Mouse (Mus musculus): ENCODE data around the gene Sh3gl1.
A peak's percentile ranks its signal among the peaks of the same experiment; 100 is the strongest.

DNA sequence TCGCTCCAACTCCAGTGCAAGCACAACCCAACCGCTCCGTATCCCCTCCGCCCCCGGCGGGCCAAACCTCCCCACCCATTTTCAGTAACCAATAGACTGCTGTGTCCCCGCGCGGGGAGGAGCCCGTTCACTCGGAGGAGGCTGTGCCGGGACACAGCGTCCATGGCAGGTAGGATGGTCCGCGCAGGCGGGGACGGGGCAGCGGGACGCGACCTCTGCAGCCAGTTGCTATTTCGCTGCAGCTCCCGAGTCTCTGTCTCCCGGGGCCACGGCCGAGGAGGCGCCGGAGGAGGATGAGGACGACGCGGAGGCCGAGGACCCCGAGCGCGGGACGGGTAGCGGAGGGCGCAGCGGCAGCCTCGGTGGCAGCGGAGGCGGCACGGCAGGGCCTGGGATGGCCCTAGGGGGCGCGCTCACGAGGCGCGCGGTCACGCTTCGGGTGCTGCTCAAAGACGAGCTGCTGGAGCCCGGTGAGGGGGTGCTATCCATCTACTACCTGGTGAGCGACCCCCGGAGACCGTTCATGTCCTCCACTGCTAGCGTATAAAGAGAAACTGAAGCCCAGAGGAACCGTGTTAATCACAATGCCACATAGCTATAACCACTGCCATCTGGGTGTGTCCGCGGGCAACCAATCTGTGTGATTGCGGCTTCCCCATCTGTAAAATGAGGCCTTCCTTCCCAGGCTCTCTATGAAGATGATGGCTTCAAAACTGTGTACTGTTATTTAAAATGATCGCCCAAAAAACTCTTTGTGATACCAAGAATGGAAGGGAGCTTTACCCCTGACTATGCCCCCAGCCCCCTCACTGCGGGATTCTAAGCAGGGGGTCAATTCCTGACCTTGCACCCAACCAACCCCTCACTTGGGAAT lies 27.1 kb downstream of the Sh3gl1 start:
- TF ChIP-seq CTCF (IDR thresholded peaks at IDR 0.05; ENCODE audit: low read depth) = peak; percentile 62
- no peak for TF ChIP-seq EP300 (optimal IDR thresholded peaks at IDR 0.05)

All from stomach, postnatal 0 days (tissue).